Mouse (Mus musculus) cerebellum, adult 2 months (tissue): ENCODE results near the gene Kctd2.

Source experiments
- CTCF ChIP-seq: fragments of 200-500 bp; IDR thresholded peaks from 2 replicates; pipeline ENCODE4 v1.5.1; 2011; ENCODE audit warnings: low read depth, mild to moderate bottlenecking, control low read depth, low read length, moderate library complexity, borderline replicate concordance; ENCODE audit not compliant: insufficient read depth
- POLR2A ChIP-seq: fragments of 200-500 bp; IDR thresholded peaks from 2 replicates; pipeline ENCODE4 v1.6.1; 2011; ENCODE audit warnings: low read length, control low read depth, borderline replicate concordance; ENCODE audit not compliant: insufficient read depth

- TF ChIP-seq POLR2A (no peak), CTCF (no peak)
These were observed 13.0 kb upstream of the Kctd2 start for GRCm38 (mm10) chr11:115406858-115407401.
